Mouse (Mus musculus): ENCODE data around the gene Cebpz. TPM values are rescaled to one million over a fixed set of nuclear protein-coding genes. Genes with fewer than 3 reads are reported as not detected.

The Cebpz gene
- total and polyA plus RNA-seq, 2 experiments: 3.2 to 19.0 TPM

- H3K4me1 ChIP-seq (ENCODE audit: control insufficient read depth, insufficient read depth, low read length): peaks cover 7% of the 10 kb centered on the region
- 87% methylated on average over 4 of the region's 4 CpGs for WGBS
- H3K36me3 ChIP-seq (ENCODE audit: control insufficient read depth, insufficient read depth, low read length): no peaks in the 10 kb centered on the region; the same call in 1 of the 2 replicates
- TF ChIP-seq CTCF (IDR thresholded peaks at IDR 0.05; ENCODE audit: low read depth, low read length) (no peak), POLR2A (IDR thresholded peaks at IDR 0.05; ENCODE audit: extremely low read depth, insufficient read depth, low read length) (no peak)
- H3K4me3 ChIP-seq (ENCODE audit: insufficient read depth, low read depth, low read length): no peak overlapping the region
- H3K27me3 ChIP-seq (ENCODE audit: control insufficient read depth, insufficient read depth, low read length): no peaks in the 10 kb centered on the region
- H3K9ac ChIP-seq (ENCODE audit: low read depth, low read length): no peak overlapping the region
- peaks cover 8% of the 10 kb centered on the region; the same call in 1 of the 2 replicates for H3K79me2 ChIP-seq (ENCODE audit: control insufficient read depth, insufficient read depth, low read length)
- no peak overlapping the region for H3K27ac ChIP-seq (replicated peaks; ENCODE audit: insufficient read depth, low read depth, low read length)
- DNase-seq (ENCODE audit: extremely low read depth, low read depth, low spot score): no peak
Measured at GRCm38 (mm10) chr17:78883291-78883690, 53.6 kb downstream of the Cebpz start.

GRCm38 (mm10) chr17:78882401-78883112, 54.3 kb downstream of the Cebpz start, which contains the start of gene Eif2ak2:
Gene Eif2ak2, minus strand, starts transcription at chr17:78882573.
- H3K4me3 ChIP-seq (ENCODE audit: insufficient read depth, low read depth, low read length): peak within 1 kb of the TSS; percentile 81
- H3K79me2 ChIP-seq (ENCODE audit: control insufficient read depth, insufficient read depth, low read length): peaks cover 8% of the 10 kb centered on the region; the same call in 1 of the 2 replicates
- peaks cover 7% of the 10 kb centered on the region for H3K36me3 ChIP-seq (ENCODE audit: control insufficient read depth, insufficient read depth, low read length)
- H3K27ac ChIP-seq (replicated peaks; ENCODE audit: insufficient read depth, low read depth, low read length): peak within 1 kb of the TSS; percentile 71
- H3K9ac ChIP-seq (ENCODE audit: low read depth, low read length): peak within 1 kb of the TSS; percentile 75
- DNase-seq (ENCODE audit: extremely low read depth, low read depth, low spot score): peak; percentile 78
- WGBS: under 1% methylated on average over 28 of the region's 28 CpGs
- peaks cover 7% of the 10 kb centered on the region for H3K4me1 ChIP-seq (ENCODE audit: control insufficient read depth, insufficient read depth, low read length)
- TF ChIP-seq CTCF (IDR thresholded peaks at IDR 0.05; ENCODE audit: low read depth, low read length) (no peak), POLR2A (IDR thresholded peaks at IDR 0.05; ENCODE audit: extremely low read depth, insufficient read depth, low read length) (peak; percentile 67; the same call in 1 of the 2 replicates)
- no peaks in the 10 kb centered on the region for H3K27me3 ChIP-seq (ENCODE audit: control insufficient read depth, insufficient read depth, low read length)

- Histone ChIP-seq H3K4me1 (ENCODE audit: control insufficient read depth, insufficient read depth, low read length) (peaks cover 7% of the 10 kb centered on the region), H3K27me3 (ENCODE audit: control insufficient read depth, insufficient read depth, low read length) (no peaks in the 10 kb centered on the region), H3K9ac (ENCODE audit: low read depth, low read length) (peak overlapping the region; percentile 75), H3K36me3 (ENCODE audit: control insufficient read depth, insufficient read depth, low read length) (peaks cover 12% of the 10 kb centered on the region), H3K79me2 (ENCODE audit: control insufficient read depth, insufficient read depth, low read length) (peaks cover 8% of the 10 kb centered on the region; the same call in 1 of the 2 replicates), H3K4me3 (ENCODE audit: insufficient read depth, low read depth, low read length) (peak overlapping the region; percentile 81), H3K27ac (replicated peaks; ENCODE audit: insufficient read depth, low read depth, low read length) (peak overlapping the region; percentile 71)
- peak; percentile 9 for DNase-seq (ENCODE audit: extremely low read depth, low read depth, low spot score)
- TF ChIP-seq CTCF (IDR thresholded peaks at IDR 0.05; ENCODE audit: low read depth, low read length): no peak
- TF ChIP-seq POLR2A (IDR thresholded peaks at IDR 0.05; ENCODE audit: extremely low read depth, insufficient read depth, low read length): no peak
- WGBS: 6% methylated on average over 6 of the region's 7 CpGs
Measured at GRCm38 (mm10) chr17:78881878-78882304, 55.0 kb downstream of the Cebpz start.

GRCm38 (mm10) chr17:78873886-78874285, 63.0 kb downstream of the Cebpz start:
- Histone ChIP-seq H3K4me1 (ENCODE audit: control insufficient read depth, insufficient read depth, low read length) (no peaks in the 10 kb centered on the region), H3K27me3 (ENCODE audit: control insufficient read depth, insufficient read depth, low read length) (no peaks in the 10 kb centered on the region), H3K4me3 (ENCODE audit: insufficient read depth, low read depth, low read length) (no peak overlapping the region), H3K36me3 (ENCODE audit: control insufficient read depth, insufficient read depth, low read length) (peaks cover 36% of the 10 kb centered on the region), H3K9ac (ENCODE audit: low read depth, low read length) (no peak overlapping the region), H3K27ac (replicated peaks; ENCODE audit: insufficient read depth, low read depth, low read length) (no peak overlapping the region), H3K79me2 (ENCODE audit: control insufficient read depth, insufficient read depth, low read length) (no peaks in the 10 kb centered on the region)
- no peak for DNase-seq (ENCODE audit: extremely low read depth, low read depth, low spot score)
- TF ChIP-seq POLR2A (IDR thresholded peaks at IDR 0.05; ENCODE audit: extremely low read depth, insufficient read depth, low read length) (no peak), CTCF (IDR thresholded peaks at IDR 0.05; ENCODE audit: low read depth, low read length) (no peak)
- 95% methylated on average over 6 of the region's 6 CpGs for WGBS

Other genes with a start within 250 kb of the Cebpz start
- gene Strn, start 199.9 kb downstream of the Cebpz start, total RNA-seq (2014; rRNA removed): 7.1 and 8.8 TPM in 2 replicates
- gene Strn, start 199.9 kb downstream of the Cebpz start, polyA plus RNA-seq (2012; rRNA removed): 2.7 and 2.8 TPM in 2 replicates
- gene Heatr5b, start 101.7 kb downstream of the Cebpz start, total RNA-seq (2014; rRNA removed): 8.3 and 10.0 TPM in 2 replicates
- 7.5 and 8.9 TPM in 2 replicates for gene Heatr5b, start 101.7 kb downstream of the Cebpz start, polyA plus RNA-seq (2012; rRNA removed)
- 7.9 and 8.1 TPM in 2 replicates for gene Gpatch11, start 101.5 kb downstream of the Cebpz start, total RNA-seq (2014; rRNA removed)
- gene Gpatch11, start 101.5 kb downstream of the Cebpz start, polyA plus RNA-seq (2012; rRNA removed): 4.7 and 4.9 TPM in 2 replicates
- 11.1 and 15.3 TPM in 2 replicates for gene Eif2ak2, start 54.5 kb downstream of the Cebpz start, total RNA-seq (2014; rRNA removed)
- gene Eif2ak2, start 54.5 kb downstream of the Cebpz start, polyA plus RNA-seq (2012; rRNA removed): 2.3 and 2.5 TPM in 2 replicates
- not detected in 2 replicates for gene Sult6b1, start 30.1 kb downstream of the Cebpz start, total RNA-seq (2014; rRNA removed)
- not detected in 2 replicates for gene Sult6b1, start 30.1 kb downstream of the Cebpz start, polyA plus RNA-seq (2012; rRNA removed)
- gene Cebpzos, start 20.6 kb downstream of the Cebpz start, total RNA-seq (2014; rRNA removed): 18.4 and 29.2 TPM in 2 replicates
- 9.6 and 11.0 TPM in 2 replicates for gene Cebpzos, start 20.6 kb downstream of the Cebpz start, polyA plus RNA-seq (2012; rRNA removed)
- 14.6 and 17.3 TPM in 2 replicates for gene Ndufaf7, start 70 bp upstream of the Cebpz start, total RNA-seq (2014; rRNA removed)
- 5.5 and 5.7 TPM in 2 replicates for gene Ndufaf7, start 70 bp upstream of the Cebpz start, polyA plus RNA-seq (2012; rRNA removed)
- gene Prkd3, start 83.8 kb upstream of the Cebpz start, total RNA-seq (2014; rRNA removed): 191 and 211 TPM in 2 replicates
- gene Prkd3, start 83.8 kb upstream of the Cebpz start, polyA plus RNA-seq (2012; rRNA removed): 71.8 and 79.6 TPM in 2 replicates
- gene Qpct, start 114.8 kb upstream of the Cebpz start, total RNA-seq (2014; rRNA removed): 17.6 and 26.6 TPM in 2 replicates
- gene Qpct, start 114.8 kb upstream of the Cebpz start, polyA plus RNA-seq (2012; rRNA removed): 9.8 and 12.1 TPM in 2 replicates